Mouse (Mus musculus): ENCODE results near the gene Abcd2. TPM values are rescaled to one million over a fixed set of nuclear protein-coding genes. Genes with fewer than 3 reads are reported as not detected.

Abcd2 gene
- total RNA-seq, 1 experiment = 0.04 TPM

- peaks cover 0 to 2% of the 10 kb centered on the region in 2 experiments; a peak in 1 of 4 replicates for H3K4me1 ChIP-seq (ENCODE audit: control insufficient read depth in 2 of 2, insufficient read depth in 2 of 2, low read length in 2 of 2, poor library complexity in 1 of 2)
- H3K36me3 ChIP-seq (ENCODE audit: control insufficient read depth, insufficient read depth, low read length, poor library complexity, severe bottlenecking) = no peaks in the 10 kb centered on the region
- DNase-seq (ENCODE audit: low read depth, low spot score) = no peak
- H3K4me3 ChIP-seq (ENCODE audit: insufficient read depth in 1 of 2, low read depth in 1 of 2, low read length in 2 of 2, poor library complexity in 1 of 2, severe bottlenecking in 1 of 2) = no peak overlapping the region
- no peak for TF ChIP-seq HCFC1 (IDR thresholded peaks at IDR 0.05; ENCODE audit: borderline replicate concordance, insufficient read depth, low read length)
- no peak for TF ChIP-seq ZNF384 (IDR thresholded peaks at IDR 0.05; ENCODE audit: low read depth, low read length)
- TF ChIP-seq ZC3H11A (IDR thresholded peaks at IDR 0.05; ENCODE audit: borderline replicate concordance, low read depth, low read length) = no peak
- no peak for TF ChIP-seq CHD2 (IDR thresholded peaks at IDR 0.05; ENCODE audit: low read depth, low read length)
- no peak for TF ChIP-seq MAFK (IDR thresholded peaks at IDR 0.05; ENCODE audit: insufficient read depth, low read depth, low read length)
- no peaks in the 10 kb centered on the region for H3K9me3 ChIP-seq (ENCODE audit: control insufficient read depth, insufficient read depth, low read depth, low read length)
- H3K27ac ChIP-seq (ENCODE audit: insufficient read depth, low read depth, low read length, poor library complexity, severe bottlenecking) = no peak overlapping the region
- H3K9ac ChIP-seq (ENCODE audit: insufficient read depth, low read depth, low read length, poor library complexity, severe bottlenecking) = no peak overlapping the region
- in situ Hi-C loops (cut with MboI; ENCODE audit: low sequenced_read_pairs in 2 of 2, unreplicated experiment in 2 of 2) = no loop called here
These were observed 88.3 kb downstream of the Abcd2 start for GRCm38 (mm10) chr15:91103305-91103704.

- DNase-seq (ENCODE audit: low read depth, low spot score) = no peak
- H3K9me3 ChIP-seq (ENCODE audit: control insufficient read depth, insufficient read depth, low read depth, low read length) = no peaks in the 10 kb centered on the region
- no peaks in the 10 kb centered on the region for H3K36me3 ChIP-seq (ENCODE audit: control insufficient read depth, insufficient read depth, low read length, poor library complexity, severe bottlenecking)
- TF ChIP-seq CHD2 (IDR thresholded peaks at IDR 0.05; ENCODE audit: low read depth, low read length) = no peak
- TF ChIP-seq MAFK (IDR thresholded peaks at IDR 0.05; ENCODE audit: insufficient read depth, low read depth, low read length) = no peak
- TF ChIP-seq HCFC1 (IDR thresholded peaks at IDR 0.05; ENCODE audit: borderline replicate concordance, insufficient read depth, low read length) = no peak
- TF ChIP-seq ZNF384 (IDR thresholded peaks at IDR 0.05; ENCODE audit: low read depth, low read length) = no peak
- TF ChIP-seq ZC3H11A (IDR thresholded peaks at IDR 0.05; ENCODE audit: borderline replicate concordance, low read depth, low read length) = no peak
- peaks cover 0 to 2% of the 10 kb centered on the region in 2 experiments; a peak in 1 of 4 replicates for H3K4me1 ChIP-seq (ENCODE audit: control insufficient read depth in 2 of 2, insufficient read depth in 2 of 2, low read length in 2 of 2, poor library complexity in 1 of 2)
- no peak overlapping the region for H3K9ac ChIP-seq (ENCODE audit: insufficient read depth, low read depth, low read length, poor library complexity, severe bottlenecking)
- no peak overlapping the region for H3K27ac ChIP-seq (ENCODE audit: insufficient read depth, low read depth, low read length, poor library complexity, severe bottlenecking)
- in situ Hi-C loops (cut with MboI; ENCODE audit: low sequenced_read_pairs in 2 of 2, unreplicated experiment in 2 of 2) = no loop called here
- no peak overlapping the region for H3K4me3 ChIP-seq (ENCODE audit: insufficient read depth in 1 of 2, low read depth in 1 of 2, low read length in 2 of 2, poor library complexity in 1 of 2, severe bottlenecking in 1 of 2)
These were observed 95.0 kb downstream of the Abcd2 start for GRCm38 (mm10) chr15:91096606-91097005.

Other genes starting within 250 kb of the Abcd2 start
- 5.4 TPM in 2 replicates for gene Kif21a, start 141.9 kb downstream of the Abcd2 start, total RNA-seq (2012; rRNA removed)
- gene CN725425, start 7.7 kb upstream of the Abcd2 start, total RNA-seq (2012; rRNA removed) = 2.2 and 5.3 TPM in 2 replicates